Mouse (Mus musculus) 416B (cell line): ENCODE measurements at regions not wholly inside any gene's neighbourhood (a gene's known extent, or its start where the extent isn't known, plus 50 kb on each side); places are given as distances from the start of the nearest gene placed in this dataset.
"Not testable (repeated sequence)": the region's sequence is repeated elsewhere in the genome, so short reads cannot be mapped to it uniquely, and the experiment has no call there.

Experiments
- DNase-seq: peaks from one replicate; pipeline ENCODE4 v3.0.0; 2011; ENCODE audit warnings: low read depth

- DNase-seq: peak; percentile 6
Observed at GRCm38 (mm10) chr17:16926200-16926599, 137.7 kb upstream of the Zfp960 start.

- DNase-seq: peak; percentile 97
Observed at GRCm38 (mm10) chr17:16951092-16952016, 112.6 kb upstream of the Zfp960 start.

GRCm38 (mm10) chr17:16952146-16952545 is 111.8 kb upstream of the Zfp960 start:
- peak; percentile 26 for DNase-seq

GRCm38 (mm10) chr17:16997241-16997640 is 66.7 kb upstream of the Zfp960 start:
- not testable (repeated sequence) for DNase-seq

- DNase-seq: peak; percentile 92
Observed at GRCm38 (mm10) chr17:17004632-17005265, 59.2 kb upstream of the Zfp960 start.

GRCm38 (mm10) chr17:17005267-17005666 is 58.6 kb upstream of the Zfp960 start:
- DNase-seq: peak; percentile 57
